Mouse (Mus musculus) gastrocnemius, adult 8-10 months (tissue): ENCODE results near the gene Stk24. TPM values are rescaled to one million over a fixed set of nuclear protein-coding genes. Genes with fewer than 3 reads are reported as not detected.

Experiments used
- total RNA-seq, 4 experiments: library from RNA; stranded (reverse); gene quantifications; 2 replicates each; pipeline ENCODE4 v1.2.4; 2022

The Stk24 gene
- total RNA-seq, 4 experiments from 2014 or later: 25.2 to 34.5 (median 31.9) TPM

Other genes starting within 250 kb of the Stk24 start
- not detected for gene Slc15a1, start 125.2 kb upstream of the Stk24 start, total RNA-seq